Mouse (Mus musculus) ES-Bruce4 (cell line): ENCODE measurements around the gene Dennd2a. TPM values are rescaled to one million over a fixed set of nuclear protein-coding genes. Genes with fewer than 3 reads are reported as not detected.
A peak's percentile ranks its signal among the peaks of the same experiment; 100 is the strongest.

ENCODE experiments used
- H3K27ac ChIP-seq: 2 replicates; pipeline ENCODE4 v1.5.1; 2012; ENCODE audit warnings: low read length, inconsistent platforms; ENCODE audit not compliant: insufficient read depth
- H3K27me3 ChIP-seq: 2 replicates; pipeline ENCODE4 v1.6.1; 2012; ENCODE audit warnings: mild to moderate bottlenecking, low read length, inconsistent platforms; ENCODE audit not compliant: control insufficient read depth, poor library complexity, insufficient read depth, severe bottlenecking
- H3K36me3 ChIP-seq: 2 replicates; pipeline ENCODE4 v1.6.1; 2012; ENCODE audit warnings: inconsistent platforms, mild to moderate bottlenecking, low read length, moderate library complexity; ENCODE audit not compliant: control insufficient read depth, poor library complexity, insufficient read depth, severe bottlenecking
- H3K4me1 ChIP-seq: one replicate; pipeline ENCODE4 v1.8.1; 2011; ENCODE audit warnings: low read length; ENCODE audit not compliant: control insufficient read depth, insufficient read depth
- H3K4me3 ChIP-seq: 2 replicates; pipeline ENCODE4 v1.5.1; 2011; ENCODE audit warnings: low read depth, mild to moderate bottlenecking, low read length
- H3K9ac ChIP-seq: 2 replicates; pipeline ENCODE4 v1.6.1; 2012; ENCODE audit warnings: low read depth, mild to moderate bottlenecking, inconsistent platforms; ENCODE audit not compliant: poor library complexity, severe bottlenecking
- H3K9me3 ChIP-seq: replicated peaks from 2 replicates; pipeline ENCODE4 v1.6.1; 2012; ENCODE audit warnings: mild to moderate bottlenecking, low read length, inconsistent platforms; ENCODE audit not compliant: control insufficient read depth, poor library complexity, insufficient read depth, severe bottlenecking
- CTCF ChIP-seq: IDR thresholded peaks from one replicate; pipeline ENCODE4 v1.8.1; 2011; ENCODE audit warnings: low read depth, low read length
- EP300 ChIP-seq: IDR thresholded peaks from 2 replicates; pipeline ENCODE4 v1.6.1; 2011; ENCODE audit warnings: low read depth, low read length; ENCODE audit not compliant: insufficient read depth
- POLR2A ChIP-seq: IDR thresholded peaks from one replicate; pipeline ENCODE4 v1.8.1; 2011; ENCODE audit warnings: low read length; ENCODE audit not compliant: insufficient read depth
- polyA plus RNA-seq: library from polyadenylated mRNA; stranded (reverse); fragments of >200 nt; gene quantifications from 2 replicates; pipeline ENCODE4 v1.2.4, GENCODE M21; 2011; ENCODE audit warnings: low read depth; ENCODE audit not compliant: missing spikeins, insufficient read depth, insufficient read length

The Dennd2a gene
- polyA plus RNA-seq, 1 experiment: 29.8 TPM

DNA sequence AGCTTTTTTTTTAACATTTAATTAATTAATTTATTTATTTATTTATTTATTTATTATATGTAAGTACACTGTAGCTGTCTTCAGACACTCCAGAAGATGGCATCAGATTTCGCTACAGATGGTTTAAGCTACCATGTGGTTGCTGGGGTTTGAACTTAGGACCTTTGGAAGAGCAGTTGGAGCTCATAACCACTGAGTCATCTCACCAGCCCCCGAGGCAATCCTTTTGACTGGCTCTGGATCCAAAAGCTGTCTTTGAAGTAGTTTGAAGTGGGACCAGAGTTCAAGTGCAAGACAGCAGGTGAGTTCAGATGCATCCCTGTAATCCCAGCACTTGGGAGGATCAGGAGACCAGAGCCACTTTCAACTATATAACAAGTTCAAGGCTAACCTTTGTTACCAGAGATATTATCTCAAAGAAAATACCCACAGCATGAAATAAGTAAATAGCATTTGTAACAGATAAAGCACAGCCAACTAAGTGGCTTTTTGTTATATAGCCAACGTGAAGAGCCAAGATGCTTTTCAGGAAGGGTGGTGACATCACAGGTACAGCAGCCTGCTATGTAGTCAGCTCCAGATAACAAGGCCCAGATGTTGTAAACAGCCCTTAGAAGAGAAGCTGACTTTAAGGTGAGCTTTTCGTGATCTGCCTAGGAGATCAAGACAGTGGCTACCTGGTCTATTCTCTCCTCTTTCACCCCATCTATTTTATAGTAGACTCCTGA is 130.2 kb downstream of the Dennd2a start:
- Histone ChIP-seq H3K36me3 (no peaks in the 10 kb centered on the region), H3K4me1 (peaks cover 6% of the 10 kb centered on the region), H3K9ac (no peak overlapping the region), H3K27ac (peak overlapping the region; percentile 48), H3K4me3 (no peak overlapping the region), H3K9me3 (no peaks in the 10 kb centered on the region), H3K27me3 (no peaks in the 10 kb centered on the region)
- TF ChIP-seq EP300: 0 out of 2 replicates have a peak, but pooled peaks have one; percentile 8
- no peak for TF ChIP-seq CTCF

DNA sequence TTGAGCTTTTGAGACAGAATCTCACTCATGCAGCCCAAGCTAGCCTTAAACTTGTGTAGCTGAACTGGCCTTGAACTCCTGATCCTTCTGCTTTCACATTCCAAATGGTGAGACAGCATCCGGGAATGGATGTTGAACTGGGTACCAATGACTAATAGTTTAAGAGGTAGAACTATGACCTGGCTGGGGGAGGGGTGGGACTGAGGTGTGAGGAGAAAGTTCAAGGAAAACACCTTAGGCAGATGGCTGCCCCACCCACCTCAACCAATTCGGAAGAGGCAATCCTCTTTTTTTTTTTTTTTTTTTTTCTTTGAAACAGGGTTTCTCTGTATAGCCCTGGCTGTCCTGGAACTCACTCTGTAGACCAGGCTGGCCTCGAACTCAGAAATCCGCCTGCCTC is 130.9 kb downstream of the Dennd2a start:
- peak overlapping the region; percentile 93 for H3K27ac ChIP-seq
- H3K36me3 ChIP-seq: no peaks in the 10 kb centered on the region
- H3K4me1 ChIP-seq: peaks cover 9% of the 10 kb centered on the region
- no peak for TF ChIP-seq CTCF
- peak; percentile 86 for TF ChIP-seq EP300
- no peak overlapping the region for H3K4me3 ChIP-seq
- H3K9ac ChIP-seq: no peak overlapping the region
- H3K27me3 ChIP-seq: no peaks in the 10 kb centered on the region
- no peaks in the 10 kb centered on the region for H3K9me3 ChIP-seq

DNA sequence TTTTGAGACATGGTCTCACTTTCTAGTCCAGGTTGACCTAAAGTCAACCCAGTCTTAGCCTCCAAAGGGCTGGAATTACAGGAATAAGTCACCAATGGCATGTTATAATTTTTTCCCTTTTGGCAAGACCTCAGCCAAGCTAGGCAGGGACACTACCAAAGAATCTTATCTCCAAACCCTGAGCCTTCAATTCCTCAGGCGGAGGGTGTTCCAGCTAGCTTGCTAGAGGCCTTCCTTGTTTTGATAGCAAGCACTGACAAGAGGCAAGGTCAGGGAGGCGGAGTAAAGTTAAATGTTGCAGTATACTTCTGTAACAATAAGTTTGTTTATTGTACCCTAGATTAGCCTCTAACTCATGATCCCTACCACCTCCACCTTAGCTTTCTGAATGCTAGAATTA is 132.5 kb downstream of the Dennd2a start:
- Histone ChIP-seq H3K9me3 (no peaks in the 10 kb centered on the region), H3K4me3 (no peak overlapping the region), H3K9ac (no peak overlapping the region), H3K36me3 (no peaks in the 10 kb centered on the region), H3K4me1 (peaks cover 9% of the 10 kb centered on the region), H3K27ac (peak overlapping the region; percentile 67; the same call in 1 of the 2 replicates), H3K27me3 (no peaks in the 10 kb centered on the region)
- TF ChIP-seq POLR2A: no peak
- TF ChIP-seq EP300: 0 out of 2 replicates have a peak, but pooled peaks have one; percentile 14

DNA sequence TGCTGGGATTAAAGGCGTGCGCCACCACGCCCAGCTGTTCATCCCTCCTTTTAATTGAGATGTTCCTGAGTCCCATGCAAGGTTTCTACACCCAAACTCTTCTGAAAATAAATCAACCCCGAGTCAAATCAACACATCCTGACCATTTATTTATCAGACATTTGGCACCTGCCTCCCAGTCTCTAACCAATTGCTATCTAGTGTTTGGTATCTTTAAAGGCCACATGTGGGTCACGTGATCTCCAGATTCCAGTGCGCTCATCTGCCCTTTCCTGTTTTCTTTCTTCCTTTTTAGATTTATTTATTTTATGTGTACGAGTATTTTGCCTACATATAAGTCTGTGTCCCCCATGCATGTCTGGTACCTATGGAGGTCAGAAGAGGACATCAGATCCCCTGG is 134.0 kb downstream of the Dennd2a start:
- no peak overlapping the region; the same call in 1 of the 2 replicates for H3K9ac ChIP-seq

DNA sequence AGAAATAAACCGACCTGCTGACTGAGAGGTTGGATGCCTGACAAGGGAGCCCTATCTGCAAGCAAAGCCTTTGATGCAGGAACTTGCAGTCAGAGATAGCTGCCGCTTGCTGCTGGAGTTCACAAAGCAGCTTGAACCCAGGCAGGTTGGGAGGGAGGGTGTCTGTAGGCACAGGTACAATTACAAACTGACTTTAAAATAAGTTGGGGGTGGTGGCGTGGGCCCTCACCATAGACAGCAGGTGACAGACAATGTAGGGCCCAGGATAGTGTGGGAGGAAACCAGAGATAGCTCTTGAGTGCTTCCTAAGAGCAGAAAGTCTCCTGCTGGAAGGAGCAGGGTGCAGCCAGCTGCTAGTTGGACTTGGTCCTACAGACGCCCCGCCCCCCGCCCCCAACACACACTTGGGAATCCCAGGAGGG is 134.5 kb downstream of the Dennd2a start:
- H3K36me3 ChIP-seq: 0 out of 2 replicates have a peak, but pooled peaks cover 5% of the 10 kb centered on the region
- H3K27ac ChIP-seq: peak overlapping the region; percentile 82
- H3K4me3 ChIP-seq: peak overlapping the region; percentile 29
- peaks cover 7% of the 10 kb centered on the region for H3K4me1 ChIP-seq
- H3K27me3 ChIP-seq: no peaks in the 10 kb centered on the region
- no peaks in the 10 kb centered on the region for H3K9me3 ChIP-seq
- no peak for TF ChIP-seq EP300
- no peak for TF ChIP-seq POLR2A
- no peak for TF ChIP-seq CTCF
- H3K9ac ChIP-seq: peak overlapping the region; percentile 1; the same call in 1 of the 2 replicates

More for the DNA sequence above, 134.0 kb downstream of the Dennd2a start:
- TF ChIP-seq EP300 (no peak), POLR2A (no peak), CTCF (no peak)
- Histone ChIP-seq H3K27ac (peak overlapping the region; percentile 82), H3K27me3 (no peaks in the 10 kb centered on the region), H3K4me3 (no peak overlapping the region), H3K4me1 (peaks cover 7% of the 10 kb centered on the region), H3K9me3 (no peaks in the 10 kb centered on the region), H3K36me3 (0 out of 2 replicates have a peak, but pooled peaks cover 2% of the 10 kb centered on the region)

DNA sequence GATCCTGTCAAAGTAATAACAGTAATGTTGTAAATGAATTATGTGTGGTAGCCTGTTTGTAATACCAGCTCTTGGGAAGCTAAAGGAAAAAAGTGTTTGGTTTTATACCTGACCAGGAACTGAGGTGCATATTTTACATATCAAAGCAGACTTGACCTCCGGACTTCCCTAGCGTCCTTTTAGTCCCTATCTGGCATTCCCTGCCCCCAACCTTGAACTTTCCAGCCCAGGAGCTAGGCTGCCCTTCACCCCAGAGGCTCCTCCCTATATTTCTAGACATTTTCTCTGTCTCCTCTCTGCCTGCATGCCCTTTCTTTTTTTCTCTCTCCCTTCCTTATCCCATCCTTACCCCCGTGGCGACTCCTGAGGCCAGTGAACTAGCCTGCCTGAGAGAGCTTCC is 136.8 kb downstream of the Dennd2a start:
- peak overlapping the region; percentile 96 for H3K9ac ChIP-seq
- H3K4me3 ChIP-seq: peak overlapping the region; percentile 63
- H3K4me1 ChIP-seq: peaks cover 7% of the 10 kb centered on the region
- no peaks in the 10 kb centered on the region for H3K27me3 ChIP-seq
- peak overlapping the region; percentile 99 for H3K27ac ChIP-seq
- peaks cover 15% of the 10 kb centered on the region; the same call in 1 of the 2 replicates for H3K36me3 ChIP-seq
- TF ChIP-seq POLR2A: no peak
- TF ChIP-seq EP300: peak; percentile 91
- TF ChIP-seq CTCF: no peak
- no peaks in the 10 kb centered on the region for H3K9me3 ChIP-seq
